Mouse (Mus musculus) bone marrow macrophage, adult 2 months (primary cell): Measurements from ENCODE around the gene Agrp. TPM values are rescaled to one million over a fixed set of nuclear protein-coding genes. Genes with fewer than 3 reads are reported as not detected.

Experiments
- H3K27ac ChIP-seq: 2 replicates; pipeline ENCODE4 v1.5.1; 2012; ENCODE audit warnings: low read depth, low read length; ENCODE audit not compliant: insufficient read depth
- H3K4me1 ChIP-seq: 2 replicates; pipeline ENCODE4 v1.6.1; 2012; ENCODE audit warnings: low read length; ENCODE audit not compliant: control insufficient read depth, insufficient read depth
- H3K4me3 ChIP-seq: 2 replicates; pipeline ENCODE4 v1.5.1; 2012; ENCODE audit warnings: mild to moderate bottlenecking, low read length, moderate library complexity; ENCODE audit not compliant: insufficient read depth
- CTCF ChIP-seq: IDR thresholded peaks from 2 replicates; pipeline ENCODE4 v1.5.1; 2012; ENCODE audit warnings: low read depth, mild to moderate bottlenecking, low read length, moderate library complexity
- POLR2A ChIP-seq: IDR thresholded peaks from 2 replicates; pipeline ENCODE4 v1.6.1; 2012; ENCODE audit warnings: mild to moderate bottlenecking, low read depth, low read length, borderline replicate concordance
- polyA plus RNA-seq: library from polyadenylated mRNA; stranded (reverse); fragments of >200 nt; gene quantifications from 2 replicates; pipeline ENCODE4 v1.2.4, GENCODE M21; 2012; ENCODE audit not compliant: missing spikeins, insufficient read depth, insufficient read length

Agrp gene
- polyA plus RNA-seq, 1 experiment: not detected

GRCm38 (mm10) chr8:105592431-105592830 is 44.8 kb downstream of the Agrp start:
- Histone ChIP-seq H3K4me3 (no peak overlapping the region), H3K4me1 (no peaks in the 10 kb centered on the region), H3K27ac (no peak overlapping the region)
- no peak for TF ChIP-seq POLR2A
- TF ChIP-seq CTCF: no peak

GRCm38 (mm10) chr8:105579719-105580118 is 57.5 kb downstream of the Agrp start:
- TF ChIP-seq CTCF (no peak), POLR2A (no peak)
- Histone ChIP-seq H3K27ac (no peak overlapping the region), H3K4me1 (no peaks in the 10 kb centered on the region; the same call in 1 of the 2 replicates), H3K4me3 (no peak overlapping the region)

DNA sequence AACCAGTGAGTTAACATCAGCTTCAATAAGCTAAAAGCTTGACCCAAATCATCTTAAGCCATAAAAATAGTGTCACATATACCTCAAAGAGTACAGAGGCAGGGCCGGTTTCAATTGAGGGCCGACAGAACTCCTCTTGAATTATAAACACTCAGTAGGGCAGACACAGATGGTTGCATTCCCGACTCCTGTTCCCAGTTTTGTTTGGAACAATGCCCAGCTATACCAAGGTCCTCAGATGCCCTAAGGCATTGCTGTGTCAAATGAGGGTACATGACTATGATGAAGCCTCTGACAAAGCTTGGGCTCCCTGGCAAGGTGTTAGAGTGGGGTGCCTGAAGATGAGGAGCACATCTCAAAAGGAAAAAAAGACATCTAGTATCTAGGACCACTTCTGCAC is 61.7 kb downstream of the Agrp start:
- Histone ChIP-seq H3K27ac (no peak overlapping the region), H3K4me1 (peaks cover 20% of the 10 kb centered on the region), H3K4me3 (no peak overlapping the region)
- no peak for TF ChIP-seq CTCF
- no peak for TF ChIP-seq POLR2A

DNA sequence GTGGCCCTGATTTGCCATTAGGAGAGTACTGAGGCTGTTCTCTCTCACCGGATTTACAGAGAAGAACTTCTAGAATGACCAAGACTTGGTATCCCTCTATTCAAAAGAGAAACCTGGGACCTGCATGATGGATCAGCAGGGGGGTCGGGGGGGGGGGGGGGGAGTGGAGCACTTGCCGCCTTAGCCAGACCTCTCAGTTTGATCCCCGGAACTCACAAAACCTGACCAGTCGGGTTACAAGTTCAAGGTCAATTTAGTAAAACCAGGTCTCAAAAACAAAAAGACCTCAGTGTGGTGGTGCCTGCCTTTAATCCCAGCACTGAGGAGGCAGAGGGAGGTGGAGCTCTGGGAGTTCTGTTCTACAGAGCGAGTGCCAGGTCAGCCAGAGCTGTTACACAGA is 62.5 kb downstream of the Agrp start:
- Histone ChIP-seq H3K4me3 (no peak overlapping the region), H3K4me1 (peaks cover 20% of the 10 kb centered on the region), H3K27ac (no peak overlapping the region)
- no peak for TF ChIP-seq POLR2A
- TF ChIP-seq CTCF: no peak

DNA sequence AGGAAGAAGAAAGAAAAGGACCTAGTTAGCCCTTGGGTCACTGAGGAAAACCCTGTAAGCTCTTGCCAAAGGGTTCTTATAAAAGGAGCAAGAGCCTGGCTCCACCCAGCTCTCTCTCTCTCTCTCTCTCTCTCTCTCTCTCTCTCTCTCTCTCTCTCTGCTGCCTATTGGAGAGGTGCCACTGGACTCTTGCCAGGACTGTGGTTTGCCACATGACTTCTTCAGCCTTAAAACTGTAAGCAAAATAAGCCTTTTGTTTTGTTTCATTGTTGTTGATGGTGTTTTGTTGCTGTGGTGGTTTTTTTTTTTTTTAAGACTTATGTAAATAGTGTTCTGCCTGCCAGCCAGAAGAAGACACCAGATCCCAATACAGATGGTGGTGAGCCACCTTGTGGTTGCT is 63.8 kb downstream of the Agrp start:
- TF ChIP-seq POLR2A: no peak
- TF ChIP-seq CTCF: no peak
- H3K4me3 ChIP-seq: no peak overlapping the region
- peak overlapping the region; percentile 25 for H3K27ac ChIP-seq
- peaks cover 20% of the 10 kb centered on the region for H3K4me1 ChIP-seq

DNA sequence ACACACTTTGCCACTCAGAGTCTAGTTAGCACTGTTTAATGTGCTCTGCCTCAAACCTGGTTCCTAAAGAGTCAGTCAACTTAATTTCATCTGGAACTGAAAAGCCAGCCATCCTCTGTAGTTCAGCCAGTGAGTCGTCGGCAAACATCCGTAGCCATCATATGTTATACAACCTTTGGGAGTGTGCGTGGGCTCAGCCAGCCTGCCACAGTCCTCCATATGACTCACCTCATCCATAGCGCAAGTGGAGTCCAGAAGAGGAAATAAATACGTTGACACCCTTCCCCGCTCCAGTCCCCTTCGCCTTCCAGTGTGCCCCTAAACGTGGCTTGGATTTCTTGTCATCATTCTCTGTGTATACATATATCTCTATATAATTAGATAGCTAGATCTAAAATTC is 65.4 kb downstream of the Agrp start:
- no peak for TF ChIP-seq CTCF
- TF ChIP-seq POLR2A: no peak
- Histone ChIP-seq H3K4me1 (peaks cover 24% of the 10 kb centered on the region), H3K4me3 (no peak overlapping the region), H3K27ac (no peak overlapping the region)

DNA sequence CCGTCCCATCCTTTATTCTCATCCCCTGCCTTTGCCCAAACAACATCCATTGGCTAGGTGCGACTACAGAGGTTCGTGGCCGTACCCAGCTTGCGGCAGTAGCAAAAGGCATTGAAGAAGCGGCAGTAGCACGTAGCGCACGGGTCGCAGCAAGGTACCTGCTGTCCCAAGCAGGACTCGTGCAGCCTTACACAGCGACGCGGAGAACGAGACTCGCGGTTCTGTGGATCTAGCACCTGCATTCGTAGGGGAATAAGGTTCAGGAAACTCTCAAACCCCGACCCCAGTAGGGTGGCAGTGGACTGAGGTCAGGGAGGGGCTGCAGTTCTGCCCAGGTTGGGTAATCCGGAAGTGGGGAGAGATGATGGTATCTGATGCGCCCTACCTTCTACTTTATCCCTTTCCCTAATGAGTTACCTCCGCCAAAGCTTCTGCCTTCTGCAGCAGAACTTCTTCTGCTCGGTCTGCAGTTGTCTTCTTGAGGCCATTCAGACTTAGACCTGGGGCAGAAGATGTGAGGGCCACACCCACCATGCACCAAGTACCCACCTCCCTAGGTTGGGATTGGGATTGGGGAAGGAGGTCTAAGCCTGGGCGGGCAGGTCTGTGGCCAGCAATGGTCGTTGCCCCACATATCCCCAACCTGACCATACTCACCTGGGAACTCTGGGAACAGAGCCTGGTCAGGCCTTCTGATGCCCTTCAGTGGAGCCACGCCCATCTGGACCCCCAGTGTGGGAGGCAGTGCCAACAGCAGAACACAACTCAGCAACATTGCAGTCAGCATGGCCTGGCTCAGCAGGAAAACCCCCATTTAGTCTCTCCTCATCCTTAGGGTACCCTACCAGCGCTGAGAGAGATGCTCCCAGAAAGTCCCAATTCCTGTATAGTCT is 70.2 kb downstream of the Agrp start:
- H3K27ac ChIP-seq: peak overlapping the region; percentile 43; the same call in 1 of the 2 replicates
- TF ChIP-seq CTCF (no peak), POLR2A (no peak)
- peaks cover 28% of the 10 kb centered on the region for H3K4me1 ChIP-seq
- H3K4me3 ChIP-seq: peak overlapping the region; percentile 62

- H3K4me1 ChIP-seq: peaks cover 24% of the 10 kb centered on the region
- H3K4me3 ChIP-seq: peak within 1 kb of the TSS; percentile 80
- TF ChIP-seq CTCF (no peak; the same call in 1 of the 2 replicates), POLR2A (0 out of 2 replicates have a peak, but pooled peaks have one; percentile 18)
- peak within 1 kb of the TSS; percentile 87 for H3K27ac ChIP-seq
These were observed 71.1 kb downstream of the Agrp start, which contains the start of gene Atp6v0d1 for GRCm38 (mm10) chr8:105565952-105566702. Gene Atp6v0d1 (minus strand): TSS chr8:105566047.

- Histone ChIP-seq H3K4me1 (peaks cover 24% of the 10 kb centered on the region), H3K27ac (peak overlapping the region; percentile 87), H3K4me3 (peak overlapping the region; percentile 80)
- TF ChIP-seq CTCF (no peak), POLR2A (no peak)
These were observed 71.8 kb downstream of the Agrp start for GRCm38 (mm10) chr8:105565401-105565881.
